Mouse (Mus musculus) lung, postnatal 0 days (tissue): Measurements from ENCODE around the gene Csnk1g2.

ENCODE experiments used
- CTCF ChIP-seq: IDR thresholded peaks from 2 replicates; pipeline ENCODE4 v1.5.1; 2016; ENCODE audit warnings: antibody characterized with exemption, mild to moderate bottlenecking
- EP300 ChIP-seq: IDR thresholded peaks from 2 replicates; pipeline ENCODE4 v1.6.1; 2016; ENCODE audit warnings: antibody characterized with exemption, mild to moderate bottlenecking, control low read depth

DNA sequence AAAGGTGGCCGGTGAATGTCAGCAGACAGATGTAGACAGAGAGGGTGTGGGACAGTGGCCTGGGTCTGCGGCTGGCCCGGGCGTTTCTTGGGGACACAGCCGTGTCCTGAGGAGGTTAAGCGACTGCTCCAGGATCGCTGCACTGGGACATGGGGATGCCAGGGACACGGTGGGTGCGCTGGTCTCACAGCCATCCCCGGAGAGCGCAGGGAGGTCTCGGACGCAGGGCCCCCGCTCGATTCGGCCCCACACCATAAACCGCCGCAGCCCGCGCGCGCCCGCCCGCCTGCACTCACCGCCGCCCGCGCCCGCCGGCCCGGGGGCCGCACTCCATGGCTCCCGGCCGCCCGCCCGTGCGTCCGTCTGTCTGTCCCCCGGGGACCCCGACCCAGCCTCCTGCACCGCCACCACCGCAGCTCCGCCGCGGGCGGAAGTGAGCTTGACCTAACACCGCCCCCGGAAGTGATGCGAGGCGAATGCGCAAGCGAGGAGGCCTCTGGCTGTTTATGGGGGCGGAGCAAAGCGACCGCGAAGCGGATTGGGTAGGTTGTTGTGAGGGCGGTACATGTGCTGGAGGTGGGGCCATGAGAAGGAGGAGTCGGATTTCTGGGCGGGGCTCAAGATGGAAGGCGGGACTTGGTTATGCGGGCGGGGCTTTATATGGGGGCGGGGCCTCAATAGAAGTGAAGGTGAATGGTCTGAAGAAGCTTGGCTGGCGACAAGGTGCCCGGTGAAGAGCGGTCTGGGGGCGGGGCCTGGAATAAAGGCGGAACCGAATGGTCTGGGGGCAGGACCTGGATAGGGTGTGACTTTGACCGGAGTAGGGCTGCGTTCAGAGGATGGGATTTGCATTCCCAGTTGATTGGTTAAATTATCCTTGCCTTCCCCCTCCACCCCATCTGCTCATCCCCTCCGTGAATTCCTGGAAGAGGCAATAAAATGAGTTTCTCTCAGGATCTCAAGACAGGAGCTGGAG is 32.5 kb upstream of the Csnk1g2 start, which contains the start of gene Abhd17a:
- no peak for TF ChIP-seq CTCF
- no peak for TF ChIP-seq EP300
